Mouse (Mus musculus): ENCODE measurements around the gene Klf14.

GRCm38 (mm10) chr6:30972121-30972520, 13.2 kb upstream of the Klf14 start:
- TF ChIP-seq POLR2A (IDR thresholded peaks at IDR 0.05; ENCODE audit: borderline replicate concordance, extremely low read depth, insufficient read depth, insufficient read length, poor library complexity, severe bottlenecking) (no peak), CTCF (IDR thresholded peaks at IDR 0.05; ENCODE audit: borderline replicate concordance, extremely low read depth, insufficient read depth, insufficient read length) (no peak)
